Mouse (Mus musculus): ENCODE measurements around the gene Btbd1.

DNA sequence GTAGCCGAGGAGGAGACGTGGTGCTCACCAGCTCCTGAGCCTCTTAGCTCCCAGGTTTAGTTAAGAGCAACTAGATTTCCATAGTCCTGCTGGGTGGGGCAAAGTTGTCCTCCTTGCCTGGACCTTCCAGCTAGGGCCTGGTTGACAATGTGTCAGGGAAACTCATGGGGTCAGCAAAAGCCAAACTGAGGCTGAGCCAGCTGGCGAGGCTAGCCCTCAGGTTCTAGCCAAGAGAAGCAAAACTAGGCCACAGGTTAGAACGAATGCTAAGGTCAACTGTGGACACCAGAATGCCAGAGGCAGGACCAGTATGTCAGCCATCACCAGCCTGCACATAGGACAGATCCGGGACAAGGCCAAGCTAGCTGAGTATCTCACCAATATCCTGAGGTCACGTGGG is 12.2 kb upstream of the Btbd1 start:
- TF ChIP-seq CTCF (IDR thresholded peaks at IDR 0.05; ENCODE audit: low read depth, low read length) (no peak), POLR2A (IDR thresholded peaks at IDR 0.05; ENCODE audit: extremely low read depth, insufficient read depth, low read length) (no peak)

Data from liver, adult 2 months (tissue).